Mouse (Mus musculus): ENCODE results near the gene Cyb5r3.
A peak's percentile ranks its signal among the peaks of the same experiment; 100 is the strongest.

- TF ChIP-seq MAX (IDR thresholded peaks at IDR 0.05; ENCODE audit: low read depth) (no peak), E2F4 (IDR thresholded peaks at IDR 0.05; ENCODE audit: insufficient read depth) (no peak), TCF3 (IDR thresholded peaks at IDR 0.05; ENCODE audit: insufficient read length, low read depth) (no peak), CEBPB (IDR thresholded peaks at IDR 0.05; ENCODE audit: insufficient read depth, poor library complexity, severe bottlenecking) (no peak), MYOG (IDR thresholded peaks at IDR 0.05; ENCODE audit: control insufficient read depth in 1 of 3, insufficient read depth in 1 of 3, insufficient read length in 2 of 3, low read depth in 2 of 3) (peak in 2 of 3 experiments; percentile 13 to 19), MYOD1 (IDR thresholded peaks at IDR 0.05; ENCODE audit: control insufficient read depth in 1 of 3, insufficient read length in 2 of 3, low read depth in 2 of 3) (peak in 1 of 3 experiments; percentile 32)
These were observed 50.5 kb downstream of the Cyb5r3 start for GRCm38 (mm10) chr15:83121709-83122565.
